Mouse (Mus musculus) cortical plate, adult 2 months (tissue): ENCODE results near the gene Socs5.

Experiments
- CTCF ChIP-seq: fragments of 200-500 bp; IDR thresholded peaks from 2 replicates; pipeline ENCODE4 v1.5.1; 2011; ENCODE audit warnings: mild to moderate bottlenecking, control low read depth, low read length; ENCODE audit not compliant: insufficient read depth; ENCODE audit errors: extremely low read depth
- POLR2A ChIP-seq: fragments of 200-500 bp; IDR thresholded peaks from 2 replicates; pipeline ENCODE4 v1.6.1; 2011; ENCODE audit warnings: mild to moderate bottlenecking, low read length, control low read depth; ENCODE audit not compliant: insufficient read depth; ENCODE audit errors: extremely low read depth

GRCm38 (mm10) chr17:87179939-87180550 is 72.6 kb downstream of the Socs5 start:
- TF ChIP-seq CTCF: no peak
- no peak for TF ChIP-seq POLR2A
